Mouse (Mus musculus) liver, adult 2 months (tissue): ENCODE measurements around the gene Artn.

ENCODE experiments used
- CTCF ChIP-seq: fragments of 200-500 bp; IDR thresholded peaks from 2 replicates; pipeline ENCODE4 v1.5.1; 2011; ENCODE audit warnings: low read depth, low read length, control low read depth
- POLR2A ChIP-seq: fragments of 200-500 bp; IDR thresholded peaks from 2 replicates; pipeline ENCODE4 v1.6.1; 2011; ENCODE audit warnings: low read length, control low read depth; ENCODE audit not compliant: insufficient read depth; ENCODE audit errors: extremely low read depth

GRCm38 (mm10) chr4:117929391-117929881 lies at the start of gene Artn:
- TF ChIP-seq CTCF (no peak), POLR2A (no peak)
